Mouse (Mus musculus): ENCODE data around the gene Cd5l.
A peak's percentile ranks its signal among the peaks of the same experiment; 100 is the strongest.
"Not testable (repeated sequence)": the region's sequence is repeated elsewhere in the genome, so short reads cannot be mapped to it uniquely, and the experiment has no call there.

Cd5l gene

DNA sequence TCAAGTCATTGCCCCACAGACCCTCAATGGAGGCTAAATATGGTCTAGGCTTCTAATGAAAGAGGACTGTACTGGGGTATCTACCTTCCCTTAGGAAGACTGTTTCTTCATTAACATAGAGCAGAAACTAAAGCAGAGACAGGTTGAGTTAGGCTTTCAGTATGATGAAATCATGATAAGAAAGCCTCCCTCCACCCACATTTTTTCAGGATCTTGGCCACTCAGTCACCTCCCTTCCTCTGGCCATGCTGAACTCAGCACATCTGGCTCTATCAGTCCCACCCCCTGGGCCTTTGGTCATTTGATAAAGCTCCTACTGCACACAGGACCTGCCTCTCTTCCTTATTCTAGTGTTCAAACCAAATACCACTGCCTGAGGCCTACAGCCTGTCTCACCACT, at the start of gene Cd5l:
Gene Cd5l, plus strand, starts transcription at position 301 of the 400 bp plus-strand sequence.
- DNase-seq (ENCODE audit: low read depth, low spot score): no peak

- peak; percentile 19 for DNase-seq (ENCODE audit: low read depth, low spot score)
Measured at GRCm38 (mm10) chr3:87309922-87310321, 47.8 kb upstream of the Cd5l start.

- peak; percentile 4 for DNase-seq (ENCODE audit: low read depth, low spot score)
Measured at GRCm38 (mm10) chr3:87322557-87322956, 35.1 kb upstream of the Cd5l start.

DNA sequence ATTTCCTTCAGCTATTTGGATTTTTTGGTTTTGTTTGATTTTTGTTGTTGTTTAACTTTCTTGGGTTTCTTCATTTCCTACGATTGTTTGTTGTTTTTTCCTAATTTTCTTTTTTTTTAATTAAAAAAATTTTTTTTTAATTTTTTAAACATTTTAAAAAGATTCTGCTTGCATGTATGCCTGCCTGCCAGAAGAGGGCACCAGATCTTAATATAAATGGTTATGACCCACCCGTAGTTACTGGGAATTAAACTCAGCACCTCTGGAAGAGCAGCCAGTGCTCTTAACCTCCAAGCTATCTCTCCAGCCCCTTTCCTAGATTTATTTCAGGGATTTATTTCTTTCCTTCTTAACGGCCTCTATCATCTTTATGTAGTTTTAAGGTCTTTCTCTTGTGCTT, 33.9 kb upstream of the Cd5l start:
- DNase-seq (ENCODE audit: low read depth, low spot score): peak; percentile 23

DNA sequence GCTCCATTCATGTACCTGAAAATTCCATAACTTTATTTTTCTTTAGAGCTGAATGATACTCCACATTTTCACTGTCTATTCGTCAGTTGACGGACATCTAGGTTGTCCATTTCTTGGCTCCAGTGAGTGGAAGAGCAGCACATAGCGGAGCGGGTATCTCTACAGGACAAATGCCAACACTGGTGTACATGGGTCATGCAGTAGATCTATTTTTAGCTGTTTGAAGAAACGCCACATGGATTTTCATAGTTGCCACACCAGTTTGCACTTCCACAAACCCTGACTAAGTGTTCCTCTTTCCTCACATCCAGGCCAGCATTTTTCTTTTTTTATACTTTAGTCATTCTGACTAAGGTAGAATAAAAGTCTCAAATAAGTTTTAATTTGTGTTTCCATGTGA, 19.8 kb upstream of the Cd5l start:
- DNase-seq (ENCODE audit: low read depth, low spot score): no peak

- not testable (repeated sequence) for DNase-seq (ENCODE audit: low read depth, low spot score)
Measured at GRCm38 (mm10) chr3:87350992-87351391, 6.7 kb upstream of the Cd5l start.

DNA sequence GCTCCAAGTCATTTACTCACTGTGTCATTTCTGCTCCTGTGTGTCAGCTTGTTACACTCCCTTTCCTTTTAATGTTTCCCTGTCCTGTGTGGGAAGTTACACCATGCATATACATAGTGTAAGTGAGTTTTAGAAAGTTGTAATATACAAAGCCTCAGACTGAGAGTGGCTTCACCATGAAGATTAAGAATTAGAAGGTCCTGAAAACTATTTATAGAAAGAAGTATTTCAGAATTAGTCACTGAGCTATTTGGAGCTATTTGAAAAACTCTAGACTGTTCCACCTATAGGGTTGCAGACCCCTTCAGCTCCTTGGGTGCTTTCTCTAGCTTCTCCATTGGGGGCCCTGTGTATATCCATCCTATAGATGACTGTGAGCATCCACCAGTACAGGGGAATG, 1.5 kb downstream of the Cd5l start:
- no peak for DNase-seq (ENCODE audit: low read depth, low spot score)

GRCm38 (mm10) chr3:87360466-87360865, 2.8 kb downstream of the Cd5l start:
- DNase-seq (ENCODE audit: low read depth, low spot score): no peak

- DNase-seq (ENCODE audit: low read depth, low spot score): no peak
Measured at GRCm38 (mm10) chr3:87365691-87366090, 8.0 kb downstream of the Cd5l start.

DNA sequence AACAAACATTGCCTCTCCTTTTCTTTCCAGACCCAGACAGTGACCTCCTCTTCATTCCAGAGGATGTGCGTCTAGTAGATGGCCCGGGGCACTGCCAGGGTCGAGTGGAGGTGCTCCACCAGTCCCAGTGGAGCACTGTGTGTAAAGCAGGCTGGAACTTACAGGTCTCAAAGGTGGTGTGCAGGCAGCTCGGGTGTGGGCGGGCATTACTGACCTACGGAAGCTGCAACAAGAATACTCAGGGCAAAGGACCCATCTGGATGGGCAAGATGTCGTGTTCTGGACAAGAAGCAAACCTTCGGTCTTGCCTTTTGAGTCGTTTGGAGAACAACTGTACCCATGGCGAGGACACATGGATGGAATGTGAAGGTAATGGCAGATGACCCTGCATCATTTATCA, 9.8 kb downstream of the Cd5l start:
- DNase-seq (ENCODE audit: low read depth, low spot score): no peak

GRCm38 (mm10) chr3:87369181-87369580, 11.5 kb downstream of the Cd5l start:
- DNase-seq (ENCODE audit: low read depth, low spot score): peak; percentile 11

GRCm38 (mm10) chr3:87376195-87377165, 18.8 kb downstream of the Cd5l start, which contains the start of gene Fcrl1:
Fcrl1 (plus strand) TSS chr3:87376387.
- DNase-seq (ENCODE audit: low read depth, low spot score): peak; percentile 7

DNA sequence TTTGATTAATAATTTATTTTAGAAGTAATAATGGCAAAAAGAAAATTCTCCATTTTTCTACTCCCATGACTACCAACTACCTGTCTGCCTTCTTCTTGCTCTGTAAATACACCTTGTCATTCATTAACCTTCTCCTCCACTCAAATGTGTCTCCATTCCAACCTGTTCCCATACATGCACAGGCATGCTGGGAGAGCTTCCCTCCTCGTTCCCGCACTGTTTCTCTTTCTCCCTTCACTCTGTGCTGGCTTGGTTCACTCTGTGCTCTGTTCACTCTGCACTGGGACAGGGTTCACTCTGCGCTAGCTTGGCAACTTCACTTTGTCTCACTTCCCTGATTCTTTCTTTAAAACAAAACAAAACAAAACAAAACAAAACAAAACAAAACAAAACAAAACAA, 19.5 kb downstream of the Cd5l start:
- DNase-seq (ENCODE audit: low read depth, low spot score): peak; percentile 3

DNA sequence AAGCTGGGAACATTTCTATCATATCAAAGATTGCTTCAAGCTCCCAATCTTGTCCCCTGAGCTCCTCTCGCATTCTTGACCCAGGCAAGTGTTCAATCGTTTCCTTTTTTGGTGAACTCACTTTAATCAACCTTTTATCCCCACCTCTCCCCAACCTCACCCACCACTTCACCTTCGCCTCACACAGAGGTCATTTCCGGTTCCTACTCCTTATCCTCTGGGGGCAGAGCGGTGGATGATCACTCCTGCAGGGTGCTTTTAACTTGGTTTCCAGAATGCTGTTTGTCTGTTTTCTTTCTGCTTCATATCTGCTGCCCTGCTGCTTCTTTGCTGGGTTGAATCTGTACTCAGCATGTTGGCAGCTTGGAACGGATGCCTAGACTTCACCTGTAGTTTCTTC, 20.0 kb downstream of the Cd5l start:
- DNase-seq (ENCODE audit: low read depth, low spot score): no peak

- not testable (repeated sequence) for DNase-seq (ENCODE audit: low read depth, low spot score)
Measured at GRCm38 (mm10) chr3:87379641-87380315, 22.1 kb downstream of the Cd5l start.

DNA sequence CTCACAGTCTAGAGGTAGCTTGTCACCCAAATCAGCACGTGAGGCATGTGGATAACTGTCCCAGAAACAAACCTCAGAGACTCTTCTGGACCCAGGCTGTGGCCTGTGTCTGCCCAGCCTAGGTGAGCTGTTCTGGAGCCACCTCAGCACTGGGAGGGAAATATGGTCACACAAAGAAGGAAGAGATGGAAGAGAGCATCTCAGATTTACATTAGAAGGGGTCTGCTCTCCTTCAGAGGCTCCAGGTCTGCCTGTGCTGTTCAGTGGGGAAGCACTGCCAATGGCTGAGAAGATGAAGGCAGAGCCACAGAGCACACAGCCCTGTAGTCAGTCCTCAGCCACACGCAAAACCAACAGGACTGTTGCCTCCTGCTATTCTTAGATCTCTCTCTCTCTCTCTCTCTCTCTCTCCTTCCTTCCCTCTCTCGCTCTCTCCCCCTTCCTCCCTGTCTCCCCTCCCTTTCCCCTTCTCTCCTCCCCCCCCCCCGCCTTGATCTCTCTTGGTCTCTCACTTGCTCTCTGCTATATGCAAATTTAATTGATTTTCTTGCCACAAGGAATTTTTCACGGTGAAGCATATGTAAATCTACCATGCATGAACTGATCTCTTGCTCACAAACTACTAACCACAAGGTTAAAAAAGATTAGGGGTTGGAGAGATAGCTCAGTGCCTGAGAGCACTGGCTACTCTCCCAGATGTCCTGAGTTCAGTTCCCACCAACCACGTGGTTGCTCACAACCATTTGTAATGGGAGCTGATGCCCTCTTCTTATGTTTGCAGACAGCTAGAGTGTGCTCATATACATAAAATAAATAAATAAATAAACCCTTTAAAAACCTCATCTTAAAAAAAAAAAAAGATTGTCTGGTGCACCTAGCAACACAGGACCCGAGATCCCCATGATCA, 24.4 kb downstream of the Cd5l start:
- DNase-seq (ENCODE audit: low read depth, low spot score): no peak

GRCm38 (mm10) chr3:87383308-87383707, 25.6 kb downstream of the Cd5l start:
- no peak for DNase-seq (ENCODE audit: low read depth, low spot score)

DNA sequence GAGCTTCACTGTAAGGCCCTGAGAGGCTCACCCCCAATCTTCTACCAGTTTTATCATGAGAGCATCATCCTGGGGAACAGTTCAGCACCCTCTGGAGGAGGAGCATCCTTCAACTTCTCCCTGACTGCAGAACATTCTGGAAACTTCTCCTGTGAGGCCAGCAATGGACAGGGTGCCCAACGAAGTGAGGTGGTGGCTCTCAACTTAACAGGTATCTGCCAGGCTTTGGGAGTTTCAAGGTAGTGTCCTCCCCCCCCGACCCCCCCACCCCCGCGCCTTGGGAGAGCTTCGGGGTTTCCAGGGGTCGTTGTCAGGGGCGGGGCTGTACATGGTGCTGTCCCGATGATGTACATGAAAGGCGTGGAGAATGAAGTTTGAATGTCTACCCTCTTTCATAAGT, 27.4 kb downstream of the Cd5l start:
- DNase-seq (ENCODE audit: low read depth, low spot score): no peak

DNA sequence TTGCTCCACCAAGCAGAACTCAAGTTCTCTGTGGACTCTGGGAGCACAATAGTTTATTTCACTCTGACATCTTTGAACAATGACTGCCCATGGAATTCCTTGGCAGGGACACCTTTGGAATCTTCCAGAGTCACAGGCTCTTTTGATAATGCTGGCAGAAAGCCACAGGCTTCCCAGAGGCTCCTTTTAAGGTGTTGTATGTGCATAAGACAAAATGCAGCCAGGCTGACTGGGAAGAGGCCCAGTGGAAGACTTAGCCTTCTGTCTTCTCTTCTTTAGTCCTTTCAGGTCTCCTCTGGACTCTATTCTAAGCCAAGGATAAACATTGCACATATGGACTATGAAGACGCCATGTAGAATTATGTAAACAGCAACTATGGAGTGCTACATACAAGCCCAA, 33.3 kb downstream of the Cd5l start:
- no peak for DNase-seq (ENCODE audit: low read depth, low spot score)

DNA sequence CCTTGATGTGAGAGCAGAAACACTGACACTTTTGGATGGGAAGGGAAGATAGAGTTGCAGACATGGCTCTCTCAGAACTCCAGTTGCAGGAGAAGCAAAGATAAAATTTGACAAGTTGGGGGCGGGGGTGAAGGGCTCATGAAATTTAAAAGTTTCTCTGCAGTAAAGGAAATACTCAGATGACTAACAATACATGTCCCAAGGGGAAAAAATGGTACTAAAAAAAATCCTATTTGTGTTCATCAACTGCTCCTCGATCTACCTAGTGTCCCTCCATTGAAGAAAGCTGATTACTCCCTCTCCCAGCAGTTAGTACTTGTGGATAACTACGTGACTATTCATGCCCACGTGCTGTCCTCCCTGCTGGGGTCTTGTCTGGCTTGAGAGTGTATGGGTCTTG, 41.1 kb downstream of the Cd5l start:
- DNase-seq (ENCODE audit: low read depth, low spot score): no peak

DNA sequence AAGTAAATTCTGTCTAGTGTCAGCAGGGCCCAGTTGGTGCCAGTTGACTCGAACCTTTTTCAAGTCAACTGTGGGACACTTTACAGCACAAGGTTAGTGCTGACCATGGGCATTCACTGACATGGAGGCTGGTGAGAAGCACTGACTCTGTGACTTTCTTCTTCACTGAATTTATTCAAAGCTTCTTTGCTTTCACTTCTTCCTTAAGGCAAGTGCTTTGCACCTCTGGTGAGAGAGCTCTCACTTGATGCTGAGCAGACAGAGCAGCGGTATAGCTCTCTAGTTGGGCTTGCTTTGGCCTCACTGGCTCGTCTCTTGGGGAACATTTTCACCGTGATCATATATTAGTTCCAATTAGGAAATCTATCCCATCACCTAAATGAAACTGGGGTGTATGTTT, 42.2 kb downstream of the Cd5l start:
- DNase-seq (ENCODE audit: low read depth, low spot score): no peak

- DNase-seq (ENCODE audit: low read depth, low spot score): no peak
Measured at GRCm38 (mm10) chr3:87401321-87401720, 43.6 kb downstream of the Cd5l start.

Data from brain, adult 2 months (tissue).